Mouse (Mus musculus) frontal cortex, postnatal 36 days (tissue): Measurements from ENCODE around the gene Rit1.
"Not testable (repeated sequence)": the region's sequence is repeated elsewhere in the genome, so short reads cannot be mapped to it uniquely, and the experiment has no call there.

Experiments used
- DNase-seq, 2 experiments: peaks; one replicate each; pipeline ENCODE4 v3.0.0; 2022; ENCODE audit warnings: low spot score in 2 of 2

The Rit1 gene

GRCm38 (mm10) chr3:88716399-88717197, at the start of gene Rit1:
TSS of gene Rit1 (plus strand) at chr3:88716838.
- DNase-seq, result peak; percentile 71 to 76

GRCm38 (mm10) chr3:88677399-88677798, 39.2 kb upstream of the Rit1 start:
- DNase-seq, result peak; percentile 28 to 52

- DNase-seq, result no peak
Observed at GRCm38 (mm10) chr3:88683814-88684213, 32.8 kb upstream of the Rit1 start.

GRCm38 (mm10) chr3:88684236-88684979, 32.2 kb upstream of the Rit1 start:
- no peak for DNase-seq

GRCm38 (mm10) chr3:88684980-88685941, 31.4 kb upstream of the Rit1 start, which contains the start of gene Khdc4:
TSS of gene Khdc4 (plus strand) at chr3:88685803.
- DNase-seq, result peak; percentile 97 to 98

GRCm38 (mm10) chr3:88685958-88686451, 30.6 kb upstream of the Rit1 start:
- DNase-seq, result peak in 1 of 2 experiments; percentile 60

GRCm38 (mm10) chr3:88686734-88687611, 29.7 kb upstream of the Rit1 start:
- no peak for DNase-seq

GRCm38 (mm10) chr3:88689079-88689478, 27.6 kb upstream of the Rit1 start:
- DNase-seq, result no peak

GRCm38 (mm10) chr3:88695545-88695944, 21.1 kb upstream of the Rit1 start:
- no peak for DNase-seq

- DNase-seq, result no peak
Observed at GRCm38 (mm10) chr3:88698051-88698450, 18.6 kb upstream of the Rit1 start.

- DNase-seq, result no peak
Observed at GRCm38 (mm10) chr3:88698834-88699233, 17.8 kb upstream of the Rit1 start.

GRCm38 (mm10) chr3:88700247-88700646, 16.4 kb upstream of the Rit1 start:
- DNase-seq, result no peak

GRCm38 (mm10) chr3:88701222-88701621, 15.4 kb upstream of the Rit1 start:
- DNase-seq, result no peak

GRCm38 (mm10) chr3:88713709-88714108, 2.9 kb upstream of the Rit1 start:
- no peak for DNase-seq

- no peak for DNase-seq
Observed at GRCm38 (mm10) chr3:88714725-88715124, 1.9 kb upstream of the Rit1 start.

GRCm38 (mm10) chr3:88715716-88716115, 922 bp upstream of the Rit1 start:
- DNase-seq, result not testable (repeated sequence)

GRCm38 (mm10) chr3:88717198-88717798, 660 bp downstream of the Rit1 start:
- no peak for DNase-seq

GRCm38 (mm10) chr3:88717831-88718230, 1.2 kb downstream of the Rit1 start:
- DNase-seq, result no peak

GRCm38 (mm10) chr3:88719098-88719497, 2.5 kb downstream of the Rit1 start:
- DNase-seq, result no peak

- DNase-seq, result no peak
Observed at GRCm38 (mm10) chr3:88736556-88736955, 19.9 kb downstream of the Rit1 start.
